In the genomic region with DNA sequence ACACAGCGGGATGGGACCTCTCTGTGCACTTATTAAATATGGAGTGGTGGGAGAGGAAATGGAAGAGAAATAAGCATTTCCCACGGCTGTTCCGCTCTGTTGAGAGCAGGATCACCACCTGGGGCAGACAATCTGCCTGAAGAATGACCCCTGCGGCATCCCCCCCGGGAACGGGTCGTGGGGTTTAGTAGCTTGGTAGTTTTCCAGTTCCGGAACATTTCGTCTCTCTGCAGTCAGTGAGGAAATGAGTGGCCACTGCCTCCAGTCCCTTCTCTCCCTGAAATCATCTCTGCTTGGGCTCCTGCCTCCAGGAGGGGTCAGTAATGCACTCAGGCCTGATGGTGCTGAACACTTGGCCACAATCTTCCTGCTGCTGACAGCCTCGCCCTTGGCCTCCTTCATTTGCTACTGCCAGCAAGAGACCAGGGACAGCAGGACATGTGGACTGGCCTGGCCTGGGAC, we compare ENCODE assay signal across 10 mouse cellular contexts. TPM values are rescaled to one million over a fixed set of nuclear protein-coding genes. Genes with fewer than 3 reads are reported as not detected.
DNase-seq lines count a peak whose midpoint lies in the region; ATAC-seq lines count a peak whose summit lies in the region.
"Had no signal": no experiment of that assay in that cellular context is flagged by ENCODE, and none has a peak within 500 bp of the region (broad histone marks: within the 10 kb centered on the region; RNA-seq: fewer than 3 reads in every experiment).

No protein-coding gene starts in this region.

- no peak overlapping the region for H3K9ac ChIP-seq in intestine, embryonic 15.5 days
- no peak overlapping the region for H3K9ac ChIP-seq in intestine, embryonic 16.5 days (ENCODE audit: low read depth, low read length)

- peaks cover 15% of the 10 kb centered on the region for H3K4me1 ChIP-seq in intestine, embryonic 15.5 days (replicated peaks)
- peaks cover 18% of the 10 kb centered on the region for H3K4me1 ChIP-seq in intestine, embryonic 16.5 days (ENCODE audit: control insufficient read depth, insufficient read depth, low read length)

- WGBS in intestine, embryonic 15.5 days, result 67% methylated on average over 10 of the region's 10 CpGs
- WGBS in intestine, embryonic 16.5 days, result 58% methylated on average over 10 of the region's 10 CpGs

- H3K27ac ChIP-seq in intestine, embryonic 15.5 days, result no peak overlapping the region
- H3K27ac ChIP-seq in intestine, embryonic 16.5 days (ENCODE audit: low read length), result no peak overlapping the region
- H3K27ac ChIP-seq: macrophage had no signal

- no peaks in the 10 kb centered on the region for H3K36me3 ChIP-seq in intestine, embryonic 15.5 days
- H3K36me3 ChIP-seq in intestine, embryonic 16.5 days (ENCODE audit: control insufficient read depth, insufficient read depth, low read length), result no peaks in the 10 kb centered on the region

- peak; percentile 35; the same call in 1 of the 2 replicates for ATAC-seq in intestine, embryonic 15.5 days
- ATAC-seq in intestine, embryonic 16.5 days, result no peak

- peaks cover 11% of the 10 kb centered on the region for H3K27me3 ChIP-seq in intestine, embryonic 15.5 days (replicated peaks)
- H3K27me3 ChIP-seq in intestine, embryonic 16.5 days (replicated peaks; ENCODE audit: control insufficient read depth, insufficient read depth, low read length), result peaks cover 11% of the 10 kb centered on the region

- peak; percentile 67 for DNase-seq in adipocyte (ENCODE audit: low spot score)
- DNase-seq in embryo, embryonic 10.5 days (ENCODE audit: low spot score), result peak; percentile 51
- DNase-seq in kidney, postnatal 14 days, result peak; percentile 64
- DNase-seq in layer of hippocampus, postnatal 25 days (ENCODE audit: extremely low spot score in 1 of 2, low spot score in 1 of 2), result no peak
- DNase-seq in urinary bladder, postnatal 10 days (ENCODE audit: low spot score), result no peak
- DNase-seq in frontal cortex, postnatal 10 days (ENCODE audit: low spot score in 2 of 2), result no peak
- DNase-seq: right cerebral cortex, adult 18-20 months had no signal

- no peak overlapping the region for H3K4me3 ChIP-seq in intestine, embryonic 15.5 days (replicated peaks)
- H3K4me3 ChIP-seq in intestine, embryonic 16.5 days (ENCODE audit: low read length), result no peak overlapping the region

- no peaks in the 10 kb centered on the region for H3K9me3 ChIP-seq in intestine, embryonic 15.5 days
- H3K9me3 ChIP-seq in intestine, embryonic 16.5 days (ENCODE audit: control insufficient read depth, low read length), result no peaks in the 10 kb centered on the region

- H3K4me2 ChIP-seq in intestine, embryonic 15.5 days (replicated peaks), result no peak overlapping the region
- H3K4me2 ChIP-seq in intestine, embryonic 16.5 days (ENCODE audit: low read depth, low read length), result no peak overlapping the region

RNA-seq across cellular contexts. Expression of gene Oxtr, which starts 4.9 kb away (rescaled TPM):
- polyA plus RNA-seq in intestine, embryonic 15.5 days (2015; fragmentation: Nextera tagmentation; extraction: Ambion mirVana), result 0.20 and 0.33 TPM in 2 replicates
- 0.17 and 0.24 TPM in 2 replicates for polyA plus RNA-seq in intestine, embryonic 16.5 days (2015; fragmentation: Nextera tagmentation; extraction: Ambion mirVana)
- 1 to 10 TPM; 7.2 to 9.9 TPM for total RNA-seq in layer of hippocampus, postnatal 25 days (2021)
- polyA plus RNA-seq: macrophage had no signal

RNA-seq across cellular contexts. Expression of gene Cav3, which starts 35.3 kb away (rescaled TPM):
- polyA plus RNA-seq in intestine, embryonic 15.5 days (2015; fragmentation: Nextera tagmentation; extraction: Ambion mirVana), result 1.1 and 1.4 TPM in 2 replicates
- 1.7 and 1.9 TPM in 2 replicates for polyA plus RNA-seq in intestine, embryonic 16.5 days (2015; fragmentation: Nextera tagmentation; extraction: Ambion mirVana)
- total RNA-seq in layer of hippocampus, postnatal 25 days (2021), result under 1 TPM; 0.69 to 0.96 TPM
- polyA plus RNA-seq: macrophage had no signal

Comparison
In these comparisons a context has a peak if more than half of its experiments do, and no peak if none do; other contexts are left out.
1. DNase-seq: peak in adipocyte (single experiment), embryo, embryonic 10.5 days (single experiment) and kidney, postnatal 14 days (single experiment); none in layer of hippocampus, postnatal 25 days (0 of 2), urinary bladder, postnatal 10 days (single experiment) and frontal cortex, postnatal 10 days (0 of 2).